Mouse (Mus musculus) ES-Bruce4 (cell line): ENCODE results near the gene Ankrd40.

Experiments used
- CTCF ChIP-seq: IDR thresholded peaks from one replicate; pipeline ENCODE4 v1.8.1; 2011; ENCODE audit warnings: low read depth, low read length
- EP300 ChIP-seq: IDR thresholded peaks from 2 replicates; pipeline ENCODE4 v1.6.1; 2011; ENCODE audit warnings: low read depth, low read length; ENCODE audit not compliant: insufficient read depth
- POLR2A ChIP-seq: IDR thresholded peaks from one replicate; pipeline ENCODE4 v1.8.1; 2011; ENCODE audit warnings: low read length; ENCODE audit not compliant: insufficient read depth

DNA sequence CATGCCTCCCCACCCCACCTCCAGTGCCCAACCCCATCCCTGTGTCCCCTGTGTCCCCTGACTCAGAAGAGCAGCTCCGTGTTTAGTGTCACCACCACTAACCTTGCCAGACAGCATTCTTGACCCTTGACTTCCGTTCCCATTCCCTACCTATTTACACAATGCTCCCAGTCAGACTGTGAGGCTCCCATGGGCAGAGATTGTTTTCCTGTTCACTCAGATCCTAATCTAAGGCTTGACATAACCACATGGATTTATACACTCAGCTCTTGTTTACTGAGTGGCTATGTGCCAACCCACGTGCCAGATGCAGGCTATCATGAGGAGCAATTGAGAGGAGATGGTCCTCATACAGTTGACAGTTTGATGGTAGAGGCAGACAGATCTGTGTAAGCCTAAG, 37.5 kb downstream of the Ankrd40 start:
- TF ChIP-seq CTCF: no peak
- TF ChIP-seq POLR2A: no peak
- TF ChIP-seq EP300: no peak
